Mouse (Mus musculus) right cerebral cortex, postnatal 10 days (tissue): Measurements from ENCODE around the gene Fbxl3.

Experiments
- DNase-seq, 2 experiments: peaks; one replicate each; pipeline ENCODE4 v3.0.0; 2021; ENCODE audit warnings: low spot score in 2 of 2

The Fbxl3 gene

DNA sequence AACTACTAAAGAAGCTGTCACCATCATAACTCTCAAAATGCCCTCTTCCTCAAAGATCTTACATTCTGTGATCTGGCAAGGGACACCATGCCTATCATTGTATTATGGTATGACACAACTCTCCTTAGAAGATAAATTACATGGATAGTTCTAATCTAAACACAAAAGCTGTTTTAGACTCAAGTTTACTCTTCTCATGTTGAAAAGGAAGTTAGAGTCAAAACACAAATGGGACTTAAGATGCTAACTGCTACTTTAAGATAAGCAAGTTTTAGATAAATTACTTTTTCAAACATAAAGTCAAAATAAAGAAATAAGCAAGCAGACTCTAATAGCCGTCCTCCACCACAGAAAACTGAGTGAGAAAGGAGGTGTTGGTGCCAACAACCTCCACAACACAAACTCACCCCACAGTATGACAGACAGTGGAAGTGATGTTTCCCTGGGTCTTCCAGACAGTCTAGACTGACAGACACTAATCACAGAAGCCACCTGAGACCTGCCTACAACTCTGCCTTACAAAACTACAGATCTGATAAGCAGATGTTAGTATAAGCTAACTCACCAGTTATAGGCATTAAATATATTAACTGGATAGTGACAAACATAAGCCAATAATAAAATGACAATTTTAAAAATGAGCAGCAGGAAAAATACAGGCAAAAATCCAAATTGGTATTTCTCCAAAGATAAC is 13.4 kb downstream of the Fbxl3 start:
- no peak for DNase-seq

DNA sequence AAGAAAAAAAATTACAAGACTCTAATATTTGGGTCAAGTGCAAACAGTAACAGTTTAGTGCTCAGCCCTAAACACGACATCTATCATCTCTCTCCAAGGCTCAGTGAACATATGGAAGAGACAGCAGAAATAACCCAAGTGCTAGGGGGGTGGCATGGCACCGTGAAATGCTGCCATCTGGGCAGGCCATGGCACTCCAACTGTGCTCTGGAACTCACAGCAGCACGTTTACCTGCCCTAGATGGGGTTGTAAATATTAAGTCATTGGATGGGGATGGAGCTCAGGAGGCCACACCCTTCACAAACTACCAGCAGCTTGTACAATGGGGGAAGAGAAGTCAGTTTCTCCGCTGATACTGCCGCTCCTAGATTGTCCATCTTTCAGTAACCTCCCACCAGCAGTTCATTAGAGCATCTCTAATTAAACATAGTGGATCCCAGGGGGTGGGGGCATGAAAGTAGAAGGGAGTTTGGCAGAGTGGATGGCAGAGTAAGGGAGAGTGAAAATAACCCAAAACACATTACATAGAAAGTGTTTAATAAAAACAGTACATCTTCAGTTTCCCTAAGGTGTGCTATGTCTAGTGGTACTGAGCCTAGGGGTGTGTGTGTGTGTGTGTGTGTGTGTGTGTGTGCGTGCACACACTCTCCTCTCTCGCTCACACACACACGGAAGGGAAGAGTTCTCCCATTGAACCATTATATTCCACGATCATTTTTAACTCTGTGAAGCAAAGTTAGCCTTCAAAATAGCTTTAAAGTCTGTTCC is 20.0 kb downstream of the Fbxl3 start:
- DNase-seq: no peak

DNA sequence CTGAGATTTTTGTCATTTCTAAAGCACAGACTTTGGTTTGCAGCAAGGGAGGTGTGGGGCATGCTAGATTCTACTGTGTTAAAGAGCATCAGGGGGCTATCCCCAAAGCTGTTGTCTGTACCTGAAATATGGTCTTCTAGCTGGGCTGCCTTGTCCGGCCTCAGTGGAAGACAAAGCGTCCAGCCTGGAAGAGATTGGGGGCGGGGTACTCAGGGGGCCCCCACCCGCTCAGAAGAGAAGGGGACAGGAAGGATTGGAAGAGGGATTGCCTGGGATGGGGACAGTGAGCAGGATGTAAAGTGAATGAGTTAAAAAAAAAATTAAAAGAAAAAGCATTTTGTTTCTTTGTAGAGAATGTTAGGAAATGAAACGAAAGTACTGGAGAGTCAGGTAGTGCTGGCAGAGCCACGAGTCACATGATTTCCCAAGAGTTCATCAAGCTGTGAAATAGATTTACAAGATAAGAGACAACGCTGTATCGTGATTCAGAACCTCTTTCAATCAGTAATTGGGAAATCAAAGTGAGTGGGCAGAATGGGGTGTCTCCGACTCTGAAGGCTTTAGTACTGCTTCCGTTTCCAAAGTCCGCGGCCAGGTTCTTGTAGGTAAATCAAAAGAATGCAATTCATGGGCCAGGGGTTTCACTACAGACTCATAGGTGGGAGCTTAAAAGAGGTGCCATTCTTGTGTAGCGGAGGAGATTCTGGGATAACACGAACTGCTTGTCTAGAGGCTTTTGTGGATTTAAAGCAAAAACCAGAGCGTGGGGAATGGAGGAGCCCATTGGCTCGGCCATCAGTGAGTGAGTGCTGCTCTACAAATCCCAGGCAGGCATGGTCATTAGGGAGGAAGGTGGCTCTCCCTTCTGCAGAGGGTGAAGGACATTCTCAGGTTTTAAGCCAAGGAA is 21.1 kb downstream of the Fbxl3 start:
- DNase-seq: no peak

DNA sequence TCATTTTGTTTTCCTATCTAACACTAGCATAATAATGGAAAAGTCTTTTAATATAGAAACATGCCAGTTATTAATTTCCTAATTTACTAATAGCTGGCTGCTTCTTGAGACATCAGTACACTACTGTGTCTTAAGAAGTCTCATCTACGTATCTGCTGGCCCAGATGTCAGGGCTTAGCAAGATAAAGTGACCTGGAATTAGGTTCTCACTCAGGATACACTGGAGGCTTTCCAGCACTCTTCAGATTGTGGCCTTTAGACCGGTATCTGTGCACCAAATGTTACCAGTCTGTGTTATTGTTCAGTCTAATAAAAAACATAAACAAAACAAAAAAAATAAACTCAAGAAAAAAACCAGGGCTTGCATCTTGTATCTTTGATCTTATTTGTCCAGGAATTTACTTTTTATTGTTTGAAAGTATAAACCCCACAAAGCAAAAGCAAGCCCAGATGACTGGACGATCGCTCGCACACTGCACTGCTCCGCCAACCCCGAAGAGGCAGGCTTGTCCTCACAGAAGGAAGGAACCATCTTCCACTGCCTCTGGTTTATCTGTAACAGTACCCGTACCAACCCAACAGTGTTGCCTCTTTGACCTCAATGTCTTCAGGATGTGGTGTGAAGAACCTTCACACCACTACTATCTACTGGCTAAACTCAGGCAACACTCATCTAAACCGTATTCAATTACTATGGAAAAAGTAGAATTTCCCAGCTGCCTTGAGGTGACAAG is 21.9 kb downstream of the Fbxl3 start:
- DNase-seq: no peak

DNA sequence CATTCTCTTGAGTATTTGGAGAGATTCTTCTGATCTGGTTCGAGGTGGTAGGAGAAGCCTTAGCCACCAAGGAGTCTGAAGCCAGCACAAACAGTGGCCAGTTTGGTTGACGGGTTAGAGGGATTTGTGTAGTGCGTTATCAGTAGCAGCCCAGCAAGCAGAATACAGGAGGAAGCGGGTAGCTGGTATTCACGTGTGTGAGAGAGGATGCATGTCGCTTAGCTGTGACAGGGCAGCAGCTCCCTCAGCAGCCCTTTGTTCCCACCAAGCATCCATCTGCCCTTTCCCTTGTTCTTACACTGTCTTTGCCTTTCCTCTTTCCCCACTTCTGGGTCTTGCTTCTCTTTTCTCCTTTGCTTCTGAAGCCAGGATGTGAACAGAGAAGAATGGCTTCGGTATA is 24.2 kb downstream of the Fbxl3 start:
- no peak for DNase-seq

DNA sequence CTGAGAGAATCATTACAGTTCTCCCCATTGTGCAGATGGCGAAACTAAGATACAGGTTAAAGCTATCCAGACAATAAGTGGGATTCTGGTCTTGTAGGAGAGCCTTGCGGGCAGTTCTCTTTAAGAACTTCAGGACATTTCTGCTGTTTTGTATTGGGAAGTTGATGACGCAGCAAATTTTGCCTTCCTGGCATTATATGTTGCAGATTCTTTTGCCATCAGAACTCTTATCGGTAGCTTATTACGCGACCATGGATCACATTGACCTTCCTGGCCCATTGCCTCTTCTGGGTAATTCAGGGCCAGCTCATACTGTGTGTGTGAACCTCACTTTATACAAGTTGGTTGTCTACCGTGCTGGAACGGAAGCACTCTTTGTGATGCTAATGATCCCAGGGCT is 25.5 kb downstream of the Fbxl3 start:
- no peak for DNase-seq

DNA sequence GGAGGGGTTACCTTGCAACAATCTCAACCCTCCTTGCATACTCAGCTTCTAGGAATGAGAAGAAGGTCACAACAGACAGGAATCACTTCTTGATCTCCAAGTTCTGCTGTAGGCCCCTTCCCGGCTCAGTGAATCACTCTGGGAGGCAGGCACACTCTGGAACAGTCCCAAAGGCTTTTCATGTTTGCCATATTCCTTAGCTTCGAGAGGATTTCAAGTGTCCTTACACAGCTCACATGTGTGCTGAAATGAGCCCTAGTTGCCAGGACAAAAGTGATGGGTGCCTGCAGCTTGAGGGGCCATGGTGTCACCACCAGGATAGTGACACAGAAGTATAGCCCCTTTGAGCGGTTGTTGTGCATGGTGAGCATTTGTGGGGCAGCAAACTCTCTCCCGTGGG is 26.6 kb downstream of the Fbxl3 start:
- DNase-seq: no peak

DNA sequence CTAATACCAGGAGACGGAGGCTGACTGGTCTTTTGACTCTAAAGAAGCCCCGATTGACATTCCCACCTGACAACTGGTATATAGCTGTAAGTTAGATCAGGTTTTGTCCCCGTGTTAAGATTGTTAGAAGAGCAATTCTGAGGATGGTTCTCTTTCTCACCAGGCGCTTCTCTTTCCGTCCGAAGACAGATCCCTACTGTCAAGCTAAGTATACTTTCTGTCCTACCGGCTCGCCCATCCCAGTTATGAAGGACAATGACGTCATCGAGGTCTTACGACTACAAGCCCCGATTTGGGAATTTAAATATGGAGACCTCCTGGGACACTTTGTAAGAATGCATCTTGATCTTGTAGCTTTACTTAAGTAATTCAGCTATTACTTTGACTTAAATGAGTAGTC is 27.9 kb downstream of the Fbxl3 start:
- DNase-seq: no peak

DNA sequence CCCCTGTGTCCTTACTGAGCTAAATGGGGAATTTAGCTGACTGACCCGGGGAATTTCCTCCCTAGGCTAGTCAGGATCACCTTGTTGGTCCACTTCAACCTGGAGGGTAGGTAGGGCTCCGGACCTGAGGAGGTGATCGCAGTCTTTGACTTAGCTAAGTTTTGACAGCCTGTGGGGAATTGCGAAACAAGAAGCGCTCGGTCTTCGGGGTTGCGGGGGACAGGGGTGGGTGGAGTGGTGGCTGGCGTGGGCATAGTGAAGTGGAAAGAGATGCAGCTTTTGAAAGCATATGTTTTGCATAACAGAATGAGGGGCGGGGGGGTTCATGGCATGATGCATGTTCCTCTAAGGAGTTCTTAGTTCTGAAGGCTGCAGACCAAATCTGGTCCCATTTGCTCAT is 28.6 kb downstream of the Fbxl3 start:
- no peak for DNase-seq

DNA sequence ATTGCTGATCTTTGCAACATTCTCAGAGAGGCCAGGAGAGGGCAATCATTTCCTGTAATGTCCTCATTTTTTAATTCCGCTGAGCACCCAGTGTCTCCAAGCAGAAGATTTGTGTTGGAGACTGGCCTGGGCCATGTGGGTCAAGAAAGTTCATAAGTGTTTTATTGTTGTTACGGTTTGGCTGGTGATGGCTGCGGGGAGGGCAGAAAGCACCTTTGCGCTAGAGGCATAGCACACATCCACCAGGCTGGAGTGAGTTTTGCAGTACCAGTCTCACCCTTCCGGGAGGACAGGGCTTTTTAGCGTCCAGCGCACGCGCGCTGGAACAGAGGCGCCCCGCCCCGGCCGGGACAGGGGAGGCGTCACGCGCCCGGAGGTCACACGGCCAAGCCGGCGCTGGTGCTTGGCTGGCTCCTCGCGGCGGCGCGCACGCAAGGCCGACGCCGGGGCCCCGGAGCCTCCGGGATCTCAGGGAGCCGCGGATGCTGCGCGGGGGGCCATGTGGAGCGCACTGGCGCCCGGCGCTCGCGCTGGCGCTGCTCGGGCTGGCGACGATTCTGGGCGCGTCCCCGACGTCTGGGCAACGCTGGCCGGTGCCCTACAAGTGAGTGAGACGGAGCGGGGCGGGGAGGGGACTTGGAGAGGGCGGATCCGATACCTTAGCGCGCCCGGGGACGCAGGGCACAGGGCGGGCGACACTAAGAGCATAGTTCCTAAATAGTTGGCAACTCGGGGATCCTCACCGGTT is 29.3 kb downstream of the Fbxl3 start, which contains the start of gene Cln5:
TSS of gene Cln5 (plus strand) at position 353 of the 748 bp plus-strand sequence.
- DNase-seq: peak; percentile 92 to 93

DNA sequence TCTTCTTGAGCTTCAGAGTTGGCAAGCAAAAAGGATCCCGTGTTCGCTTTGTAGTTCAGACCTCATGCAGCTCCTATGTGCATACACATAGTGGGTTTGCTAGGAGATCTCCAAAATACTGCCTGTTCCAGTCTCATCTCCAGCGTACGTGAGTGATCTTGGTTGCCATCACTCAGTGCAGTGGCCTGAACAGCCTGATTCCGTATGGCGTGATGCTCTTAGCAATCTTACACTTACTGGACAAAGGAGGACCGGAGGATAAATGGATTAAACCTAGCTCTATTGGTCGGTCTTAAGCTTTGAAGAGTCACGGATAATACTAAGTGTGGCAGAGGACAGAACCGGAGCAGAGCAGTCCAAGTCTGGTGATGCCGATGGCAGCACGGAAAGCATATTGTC is 29.9 kb downstream of the Fbxl3 start:
- no peak for DNase-seq

DNA sequence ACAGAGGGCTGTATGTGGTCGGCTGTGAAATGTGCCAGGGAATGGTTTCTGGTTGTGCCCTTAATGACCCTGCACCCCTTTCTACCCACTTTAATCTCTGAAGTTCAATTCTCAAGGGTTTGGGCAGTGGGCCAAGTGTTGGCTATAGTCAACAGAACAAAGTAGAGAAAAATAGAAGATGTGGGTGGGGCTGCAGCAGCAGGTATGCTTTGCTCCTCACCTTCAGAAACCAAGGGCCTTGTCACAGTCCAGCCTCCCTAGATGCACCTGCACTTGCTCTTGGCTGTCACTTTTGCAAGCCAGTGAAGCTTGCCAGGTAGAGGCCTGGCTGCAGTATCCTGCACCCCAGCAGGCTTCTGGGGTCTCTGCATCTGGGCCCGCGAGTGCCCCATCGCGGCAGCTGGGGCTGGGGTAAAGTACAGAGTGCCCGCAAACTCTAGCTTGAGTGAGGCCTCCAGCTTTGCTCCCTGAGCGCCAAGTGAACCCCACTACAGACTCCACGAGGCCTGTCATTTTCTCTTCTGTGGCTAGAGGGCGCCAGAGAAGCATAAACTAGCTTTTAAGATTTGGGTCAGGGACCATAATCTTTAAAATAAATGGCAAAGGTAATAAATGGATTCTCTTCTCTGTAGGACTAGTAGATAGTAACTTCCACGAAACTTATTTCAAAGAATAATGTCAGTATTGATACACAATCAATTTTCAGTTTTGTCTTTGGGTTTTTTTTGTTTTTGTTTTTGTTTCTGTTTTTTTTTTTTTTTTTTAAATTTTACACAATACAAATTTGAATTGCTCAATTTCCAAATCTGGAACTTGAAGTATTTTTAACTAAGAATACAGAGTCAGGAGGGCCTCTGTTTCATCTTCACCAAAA is 33.8 kb downstream of the Fbxl3 start:
- DNase-seq: peak; percentile 65 to 78

DNA sequence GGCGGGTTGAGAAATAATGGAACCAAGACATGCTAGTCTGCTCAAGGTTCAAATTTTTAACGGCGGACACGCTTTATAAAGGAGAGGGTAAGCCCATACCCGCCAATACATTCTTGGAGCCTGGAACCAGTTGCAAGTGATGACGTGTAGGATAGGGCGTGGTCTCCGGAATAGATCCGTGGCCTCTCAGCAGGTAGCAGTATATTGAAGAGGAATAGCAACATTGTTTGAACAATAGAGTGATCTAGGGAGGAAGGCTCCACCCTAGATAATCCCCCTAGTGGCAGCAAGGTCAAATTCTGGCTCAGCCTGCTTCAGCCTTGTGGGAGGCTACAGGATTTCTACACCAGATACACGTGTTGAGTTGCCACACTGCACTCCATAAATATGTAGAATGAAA is 39.9 kb downstream of the Fbxl3 start:
- DNase-seq: no peak

DNA sequence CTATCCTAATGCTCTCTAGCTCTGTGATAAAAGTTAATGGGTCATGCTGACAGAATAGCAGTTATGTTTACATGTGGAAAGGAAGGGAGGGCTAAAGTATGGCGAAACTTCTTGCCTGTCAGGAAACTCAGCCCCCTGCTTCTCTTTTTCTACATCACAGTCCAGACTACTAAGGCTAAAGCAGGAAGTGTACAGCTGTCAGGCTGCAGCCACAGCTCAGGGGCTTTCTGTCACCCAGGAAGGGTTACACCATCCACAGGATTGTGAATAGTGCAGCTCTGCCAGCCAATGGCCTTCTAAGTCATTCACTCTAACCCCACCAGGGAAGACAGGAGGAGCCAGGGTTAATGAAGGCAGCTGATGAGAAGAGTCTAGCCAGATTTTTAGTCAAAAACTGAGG is 40.4 kb downstream of the Fbxl3 start:
- DNase-seq: no peak

DNA sequence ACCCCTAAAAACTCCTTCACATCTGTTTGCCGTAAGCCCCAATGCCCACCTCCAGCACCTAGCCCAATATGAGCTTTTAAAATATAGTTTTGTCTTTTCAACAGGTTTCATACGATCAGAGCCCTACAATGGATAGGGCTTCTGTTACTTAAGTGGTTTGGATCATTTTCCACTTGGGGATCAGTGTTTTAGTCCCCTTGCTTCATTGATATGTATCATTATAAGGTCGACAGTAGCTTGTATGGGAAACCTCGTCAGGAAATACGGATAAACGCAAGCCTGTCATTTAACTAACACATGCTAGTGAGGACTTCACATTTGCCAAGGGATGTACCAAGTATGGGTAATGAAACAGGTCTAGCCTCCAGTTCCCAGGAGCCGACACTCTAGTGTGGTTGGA is 42.8 kb downstream of the Fbxl3 start:
- no peak for DNase-seq

DNA sequence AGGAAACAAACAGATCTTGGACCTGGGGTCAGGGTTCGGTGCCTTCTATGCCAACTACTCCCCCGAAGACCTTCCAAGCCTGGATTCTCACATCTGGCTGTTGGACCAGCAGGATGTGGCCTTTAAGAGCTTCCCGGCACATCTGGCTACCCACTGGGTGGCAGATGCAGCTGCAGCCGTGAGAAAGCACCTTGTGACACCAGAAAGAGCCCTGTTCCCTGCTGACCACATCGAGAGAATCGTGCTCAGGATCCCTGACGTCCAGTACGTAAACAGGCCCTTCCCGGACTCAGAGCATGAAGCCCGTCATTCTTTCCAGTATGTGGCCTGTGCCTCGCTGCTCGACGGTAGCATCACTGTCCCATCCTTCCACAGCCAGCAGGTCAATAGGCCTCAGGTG is 44.6 kb downstream of the Fbxl3 start:
- DNase-seq: no peak

DNA sequence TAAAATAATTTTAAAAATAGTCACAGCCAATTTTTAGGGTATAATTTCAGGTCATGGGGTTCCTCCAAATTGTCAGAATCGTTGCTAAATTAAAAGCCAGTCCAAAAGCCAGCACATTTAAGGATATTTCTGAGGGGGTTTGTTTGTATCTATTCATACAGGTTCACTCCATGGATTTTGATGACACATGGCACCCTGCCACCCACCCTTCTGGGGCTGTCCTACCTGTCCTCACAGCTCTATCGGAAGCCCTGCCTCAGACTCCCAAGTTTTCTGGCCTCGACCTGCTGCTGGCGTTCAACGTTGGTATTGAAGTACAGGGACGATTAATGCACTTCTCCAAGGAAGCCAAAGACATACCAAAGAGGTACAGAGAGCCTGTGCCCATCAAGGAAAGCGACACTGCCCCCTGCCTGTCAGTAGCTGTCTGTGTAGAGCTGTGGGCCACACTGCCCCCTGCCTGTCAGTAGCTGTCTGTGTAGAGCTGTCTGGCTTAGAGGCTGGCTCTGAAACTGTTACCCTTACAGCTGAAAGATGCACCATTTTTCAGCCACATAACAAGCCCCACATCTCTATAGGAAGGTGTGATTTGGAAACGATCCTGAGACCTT is 48.1 kb downstream of the Fbxl3 start:
- peak; percentile 69 to 77 for DNase-seq

DNA sequence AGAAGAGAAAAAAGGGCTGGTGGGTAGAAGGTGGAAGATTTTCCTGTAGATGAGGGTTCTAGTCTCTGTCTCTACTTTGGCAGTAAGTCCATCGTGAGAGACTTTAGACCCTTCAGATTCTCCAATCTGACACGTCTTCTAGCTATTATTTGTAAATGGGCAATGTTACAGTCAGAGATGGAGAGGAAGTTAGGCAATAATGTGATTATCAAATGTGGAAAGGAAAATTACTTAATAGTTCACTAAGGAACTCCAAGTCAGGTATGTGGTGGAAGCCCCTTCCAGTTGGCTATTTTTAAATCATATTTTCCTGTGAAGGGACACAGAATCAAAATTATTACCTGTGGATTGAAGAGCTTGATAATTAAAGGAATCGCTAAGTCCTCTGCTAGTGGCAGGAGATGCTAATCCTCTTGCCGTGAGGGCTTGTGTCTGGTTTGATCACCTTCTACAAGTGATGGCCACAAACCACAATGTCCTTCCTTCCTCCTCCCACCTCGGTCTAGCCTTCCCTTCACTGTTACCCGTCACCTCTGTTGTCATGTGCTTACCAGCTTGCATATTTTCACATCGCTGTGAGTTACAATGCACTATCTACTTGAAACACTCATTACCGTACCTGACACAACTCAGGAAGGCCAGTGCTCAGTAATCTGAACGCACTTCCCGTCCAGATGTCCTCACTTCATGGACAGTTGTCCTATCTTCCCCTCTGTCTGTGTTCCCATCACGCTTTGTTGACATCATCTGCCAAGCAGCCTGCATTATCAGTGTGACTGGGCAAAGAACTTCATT is 50.9 kb downstream of the Fbxl3 start:
- no peak for DNase-seq

DNA sequence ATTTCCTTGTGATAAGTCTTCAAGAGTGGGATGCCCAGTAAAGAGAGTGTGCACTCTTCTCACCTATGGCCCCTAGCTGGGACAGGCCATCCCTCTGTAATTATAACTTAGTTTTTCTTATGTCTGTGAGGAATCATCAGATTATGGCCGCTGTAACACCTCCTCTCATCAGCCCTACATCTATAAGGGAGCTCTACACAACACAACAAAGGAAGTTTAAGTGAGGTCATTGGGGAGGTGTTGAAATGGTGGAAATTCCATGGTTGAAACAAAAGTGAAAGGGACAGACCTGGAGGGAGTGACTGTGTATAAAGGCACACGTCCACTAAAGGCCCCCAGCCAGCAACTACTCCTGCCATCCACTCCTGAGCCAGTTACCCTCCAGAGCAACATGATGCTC is 52.7 kb downstream of the Fbxl3 start, which contains the start of gene Acod1:
TSS of gene Acod1 (plus strand) at position 301 of the 400 bp plus-strand sequence.
- no peak for DNase-seq
